Mouse (Mus musculus): ENCODE measurements around the gene Bcl7b. TPM values are rescaled to one million over a fixed set of nuclear protein-coding genes. Genes with fewer than 3 reads are reported as not detected.

Gene Bcl7b
- polyA plus RNA-seq, 1 experiment from 2014 or later, result 49.6 TPM

DNA sequence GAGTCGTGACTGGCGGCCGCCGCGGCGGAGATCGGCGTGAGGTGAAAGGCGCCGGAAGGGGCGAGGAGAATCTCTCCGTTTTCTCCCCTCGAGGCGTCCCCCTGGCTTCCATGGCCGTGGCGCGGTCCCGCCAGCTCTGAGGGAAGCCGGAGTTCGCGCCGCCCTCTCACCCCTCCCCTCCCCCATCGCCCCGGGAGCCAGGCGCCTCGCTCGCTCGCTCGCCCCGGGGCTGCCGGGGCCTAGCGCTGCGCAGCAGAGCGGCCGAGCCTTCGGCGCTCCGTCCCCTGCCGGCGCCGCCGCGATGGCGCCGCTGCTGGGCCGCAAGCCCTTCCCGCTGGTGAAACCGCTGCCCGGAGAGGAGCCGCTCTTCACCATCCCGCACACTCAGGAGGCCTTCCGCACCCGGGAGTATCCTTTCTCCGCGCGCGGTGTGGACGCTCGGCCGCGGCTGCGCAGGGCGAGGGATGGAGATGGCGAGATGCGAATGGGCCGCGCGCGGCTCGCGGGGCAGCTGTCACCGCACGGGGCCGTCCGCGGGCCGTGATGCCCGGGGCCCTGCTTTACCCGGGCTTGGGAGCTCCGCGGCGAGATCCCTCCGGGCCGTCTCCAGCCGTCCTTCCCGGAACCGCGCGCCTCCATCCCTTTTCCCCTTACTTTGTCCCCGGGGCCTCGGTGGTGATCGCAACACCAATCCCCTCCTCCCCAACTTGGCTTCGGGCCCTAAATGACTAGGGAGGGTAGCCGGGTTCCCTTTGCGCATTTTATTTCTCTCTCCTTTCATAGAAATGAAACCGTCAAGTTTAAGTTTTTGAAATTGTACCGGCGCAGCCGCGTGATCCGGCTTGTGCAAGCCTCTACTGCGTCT is 19.5 kb downstream of the Bcl7b start:
- Histone ChIP-seq H3K27ac (replicated peaks) (peak overlapping the region; percentile 98), H3K27me3 (no peaks in the 10 kb centered on the region), H3K9me3 (peaks cover 6% of the 10 kb centered on the region; the same call in 1 of the 2 replicates), H3K4me1 (peaks cover 30% of the 10 kb centered on the region), H3K4me3 (peak overlapping the region; percentile 99), H3K36me3 (peaks cover 7% of the 10 kb centered on the region; the same call in 1 of the 2 replicates), H3K9ac (replicated peaks) (peak overlapping the region; percentile 99), H3K4me2 (replicated peaks) (peak overlapping the region; percentile 86)
- ATAC-seq (ENCODE audit: low FRiP score, low read depth), result peak; percentile 75
- under 1% methylated on average over 100 of the region's 102 CpGs for WGBS

DNA sequence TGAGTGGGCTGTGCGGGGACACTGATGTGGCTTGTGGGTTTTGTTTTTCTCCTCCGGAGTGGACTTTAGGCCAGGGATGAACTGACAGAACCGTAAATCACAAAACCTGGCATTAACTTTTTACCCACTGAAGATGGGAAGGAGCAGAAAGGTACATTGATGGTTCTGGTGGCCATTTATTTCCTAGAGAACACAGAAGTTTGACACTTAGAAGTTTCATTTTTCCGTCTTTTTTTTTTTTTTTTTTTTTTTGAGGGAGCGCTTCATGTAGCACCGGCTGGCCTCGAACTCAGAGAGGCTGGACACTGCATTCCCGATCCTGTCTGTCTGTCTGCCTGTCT is 20.1 kb downstream of the Bcl7b start:
- Histone ChIP-seq H3K36me3 (peaks cover 5% of the 10 kb centered on the region; the same call in 1 of the 2 replicates), H3K4me3 (peak overlapping the region; percentile 99), H3K27ac (replicated peaks) (peak overlapping the region; percentile 98), H3K27me3 (no peaks in the 10 kb centered on the region), H3K4me2 (replicated peaks) (peak overlapping the region; percentile 86), H3K9ac (replicated peaks) (peak overlapping the region; percentile 99), H3K9me3 (peaks cover 6% of the 10 kb centered on the region; the same call in 1 of the 2 replicates), H3K4me1 (peaks cover 35% of the 10 kb centered on the region)
- ATAC-seq (ENCODE audit: low FRiP score, low read depth), result no peak
- WGBS, result 4% methylated on average over 8 of the region's 8 CpGs

DNA sequence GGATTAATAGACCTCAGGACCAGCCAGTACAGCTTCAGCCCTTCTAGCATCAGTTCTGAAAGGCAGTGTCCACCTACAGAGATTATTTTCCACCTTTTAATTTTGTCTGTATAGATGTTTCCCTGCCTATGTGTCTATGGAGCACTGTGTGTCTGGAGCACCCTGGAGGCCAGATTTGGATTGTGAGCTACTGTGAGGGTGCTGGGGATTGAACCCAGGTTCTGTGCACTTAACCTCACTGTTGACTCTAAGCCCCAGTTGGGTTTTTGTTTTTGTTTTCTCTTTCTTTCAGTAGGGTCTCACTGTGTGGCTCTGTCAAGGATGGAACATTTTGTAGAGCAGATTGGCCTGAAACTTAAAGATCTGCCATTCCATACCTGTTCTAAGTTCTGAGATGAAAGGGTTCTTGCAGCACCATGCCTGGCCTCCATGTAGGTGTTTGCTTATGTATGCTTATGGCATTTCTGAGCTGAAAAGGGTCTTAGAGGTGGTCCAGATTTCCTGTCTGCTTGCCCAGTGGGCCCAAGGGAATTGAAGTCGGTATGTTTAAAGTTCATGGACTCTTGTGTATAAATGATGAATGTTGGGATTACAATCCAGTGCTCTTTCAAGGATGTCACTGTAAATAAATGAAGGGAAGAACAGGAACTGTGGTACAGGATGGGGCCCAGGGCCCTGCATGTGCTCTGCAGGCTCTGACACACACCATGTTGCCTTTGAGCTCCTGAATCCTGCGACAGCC is 21.4 kb downstream of the Bcl7b start:
- Histone ChIP-seq H3K4me2 (replicated peaks) (peak overlapping the region; percentile 86), H3K27me3 (no peaks in the 10 kb centered on the region), H3K4me3 (peak overlapping the region; percentile 99), H3K27ac (replicated peaks) (no peak overlapping the region), H3K36me3 (peaks cover 16% of the 10 kb centered on the region), H3K9me3 (peaks cover 6% of the 10 kb centered on the region; the same call in 1 of the 2 replicates), H3K9ac (replicated peaks) (peak overlapping the region; percentile 99), H3K4me1 (peaks cover 39% of the 10 kb centered on the region)
- no peak for ATAC-seq (ENCODE audit: low FRiP score, low read depth)
- WGBS, result 77% methylated on average over 2 of the region's 2 CpGs

DNA sequence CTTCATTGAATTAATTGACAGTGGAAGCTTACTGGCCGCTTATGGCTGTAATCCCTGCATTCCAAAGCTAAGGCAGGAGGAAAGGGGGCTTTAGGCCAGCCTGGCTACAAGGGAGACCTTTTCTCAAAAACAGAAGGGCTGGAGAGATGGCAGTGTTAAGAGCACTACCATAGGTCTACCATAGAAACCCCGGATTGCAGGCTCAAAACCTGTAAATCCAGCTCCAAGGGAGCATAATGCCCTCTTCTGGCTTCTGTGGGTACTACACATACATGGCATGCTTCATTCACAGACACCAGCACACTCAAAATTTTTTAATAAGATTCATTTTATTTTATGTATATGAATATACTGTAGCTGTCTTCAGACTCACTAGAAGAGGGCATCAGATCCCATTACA is 23.5 kb downstream of the Bcl7b start:
- ATAC-seq (ENCODE audit: low FRiP score, low read depth), result no peak
- Histone ChIP-seq H3K9ac (replicated peaks) (no peak overlapping the region), H3K4me2 (replicated peaks) (no peak overlapping the region), H3K36me3 (peaks cover 27% of the 10 kb centered on the region), H3K4me3 (no peak overlapping the region), H3K9me3 (no peaks in the 10 kb centered on the region), H3K27ac (replicated peaks) (no peak overlapping the region), H3K27me3 (no peaks in the 10 kb centered on the region), H3K4me1 (peaks cover 37% of the 10 kb centered on the region)
- WGBS, result 19% methylated on average over 2 of the region's 2 CpGs

DNA sequence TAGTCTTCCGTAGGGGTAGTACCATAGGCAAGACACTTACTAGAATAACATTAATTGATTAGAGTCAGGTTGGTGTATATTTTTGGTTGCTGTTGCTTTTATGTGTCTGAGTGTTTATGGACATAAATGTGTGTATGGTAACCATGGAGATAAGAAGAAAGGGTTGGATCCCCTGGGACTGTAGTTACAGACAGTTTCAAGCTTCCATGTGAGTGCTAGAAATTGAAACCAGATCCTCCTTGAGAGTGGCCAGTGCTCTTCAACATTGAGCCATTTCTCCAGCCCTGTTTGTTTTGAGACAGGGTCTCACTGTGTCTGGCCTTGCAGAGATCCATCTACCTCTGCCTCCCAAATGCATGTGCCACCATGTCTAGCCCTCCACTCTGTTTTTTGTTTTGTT is 24.3 kb downstream of the Bcl7b start:
- WGBS, result 100% methylated on average over 1 of the region's 1 CpGs
- Histone ChIP-seq H3K4me1 (peaks cover 37% of the 10 kb centered on the region), H3K9ac (replicated peaks) (no peak overlapping the region; the same call in 1 of the 2 replicates), H3K4me3 (no peak overlapping the region), H3K36me3 (peaks cover 33% of the 10 kb centered on the region), H3K9me3 (no peaks in the 10 kb centered on the region), H3K27ac (replicated peaks) (no peak overlapping the region), H3K27me3 (no peaks in the 10 kb centered on the region), H3K4me2 (replicated peaks) (no peak overlapping the region)
- no peak for ATAC-seq (ENCODE audit: low FRiP score, low read depth)

DNA sequence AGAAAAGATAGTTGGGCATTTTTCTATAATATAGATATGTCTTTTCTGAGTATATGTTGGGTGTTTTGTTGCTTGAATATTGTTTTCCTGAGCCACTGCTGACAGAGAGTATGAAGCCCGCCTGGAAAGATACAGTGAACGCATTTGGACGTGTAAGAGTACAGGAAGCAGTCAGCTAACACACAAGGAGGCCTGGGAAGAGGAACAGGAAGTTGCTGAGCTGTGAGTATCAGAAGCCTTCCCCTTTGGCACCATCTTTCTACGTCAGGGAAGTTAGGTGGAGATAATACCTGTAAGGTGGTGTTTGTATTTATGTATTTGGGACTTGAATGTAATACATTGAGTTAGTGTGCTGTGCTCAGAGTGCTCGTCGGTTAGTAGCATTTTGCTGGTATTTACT is 28.3 kb downstream of the Bcl7b start:
- Histone ChIP-seq H3K9ac (replicated peaks) (no peak overlapping the region), H3K4me2 (replicated peaks) (no peak overlapping the region), H3K27ac (replicated peaks) (no peak overlapping the region), H3K4me1 (peaks cover 13% of the 10 kb centered on the region), H3K9me3 (no peaks in the 10 kb centered on the region), H3K36me3 (peaks cover 67% of the 10 kb centered on the region), H3K4me3 (no peak overlapping the region), H3K27me3 (no peaks in the 10 kb centered on the region)
- WGBS, result 89% methylated on average over 6 of the region's 6 CpGs
- ATAC-seq (ENCODE audit: low FRiP score, low read depth), result no peak

DNA sequence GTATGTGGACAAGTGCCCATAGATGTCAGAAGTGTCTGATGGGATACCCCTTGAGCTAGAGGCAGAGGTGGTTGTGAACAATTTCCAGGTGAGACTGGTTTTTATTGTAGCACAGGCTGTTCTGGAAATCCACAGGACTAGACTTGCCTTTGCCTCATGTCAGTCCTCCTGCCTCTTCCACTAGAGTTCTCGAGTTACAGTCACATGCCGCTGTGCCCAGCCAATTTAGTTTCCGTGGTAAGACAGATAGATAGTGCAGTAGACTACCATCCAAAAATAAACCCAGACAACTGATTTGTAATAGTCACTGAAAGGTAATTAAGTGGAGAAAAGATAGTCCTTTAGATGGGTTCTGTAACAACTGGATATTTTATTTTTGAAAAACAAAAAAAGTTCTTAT is 34.7 kb downstream of the Bcl7b start:
- ATAC-seq (ENCODE audit: low FRiP score, low read depth), result no peak
- no peak overlapping the region for H3K4me3 ChIP-seq
- peaks cover 81% of the 10 kb centered on the region for H3K36me3 ChIP-seq
- no peaks in the 10 kb centered on the region for H3K27me3 ChIP-seq
- no peak overlapping the region for H3K9ac ChIP-seq (replicated peaks)
- H3K4me1 ChIP-seq, result no peaks in the 10 kb centered on the region
- no peak overlapping the region for H3K27ac ChIP-seq (replicated peaks)
- H3K4me2 ChIP-seq (replicated peaks), result no peak overlapping the region
- H3K9me3 ChIP-seq, result no peaks in the 10 kb centered on the region
- WGBS, result 88% methylated on average over 3 of the region's 3 CpGs

DNA sequence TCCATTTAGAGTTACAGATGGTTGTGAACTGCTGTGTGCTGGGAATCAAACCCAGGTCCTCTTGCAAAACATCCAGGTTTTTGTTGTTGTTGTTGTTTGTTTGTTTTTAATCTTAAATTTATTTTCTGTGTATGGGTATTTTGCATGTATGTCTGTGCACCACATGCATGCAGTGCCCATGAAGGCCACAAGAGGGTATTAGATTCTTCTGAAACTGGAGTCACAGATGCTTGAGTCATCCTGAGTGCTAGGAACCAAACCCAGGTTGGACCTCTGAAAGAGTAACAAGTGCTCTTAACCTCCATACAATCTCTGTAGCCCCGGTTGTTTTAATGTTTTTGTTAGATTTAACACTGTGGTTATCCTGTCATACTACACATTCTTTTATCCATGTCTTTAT is 40.1 kb downstream of the Bcl7b start:
- peaks cover 86% of the 10 kb centered on the region for H3K36me3 ChIP-seq
- ATAC-seq (ENCODE audit: low FRiP score, low read depth), result no peak
- H3K27ac ChIP-seq (replicated peaks), result no peak overlapping the region
- H3K4me3 ChIP-seq, result no peak overlapping the region
- no peaks in the 10 kb centered on the region for H3K27me3 ChIP-seq
- 0 out of 2 replicates have a peak, but pooled peaks cover 2% of the 10 kb centered on the region for H3K9me3 ChIP-seq
- no peaks in the 10 kb centered on the region for H3K4me1 ChIP-seq
- H3K9ac ChIP-seq (replicated peaks), result no peak overlapping the region
- 96% methylated on average over 1 of the region's 1 CpGs for WGBS
- no peak overlapping the region for H3K4me2 ChIP-seq (replicated peaks)

DNA sequence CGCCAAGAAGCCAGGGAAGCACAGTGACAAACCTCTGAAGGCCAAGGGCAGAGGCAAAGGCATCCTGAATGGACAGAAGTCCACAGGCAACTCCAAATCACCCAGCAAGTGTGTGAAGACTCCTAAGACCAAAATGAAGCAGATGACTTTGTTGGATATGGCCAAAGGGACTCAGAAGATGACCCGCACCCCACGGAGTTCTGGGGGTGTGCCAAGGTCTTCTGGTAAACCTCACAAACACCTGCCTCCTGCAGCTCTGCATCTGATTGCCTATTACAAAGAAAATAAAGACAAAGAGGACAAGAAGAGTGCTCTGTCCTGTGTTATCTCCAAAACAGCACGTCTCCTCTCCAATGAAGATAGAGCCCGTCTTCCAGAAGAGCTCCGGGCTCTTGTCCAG is 48.8 kb downstream of the Bcl7b start:
- Histone ChIP-seq H3K4me3 (no peak overlapping the region), H3K9me3 (no peaks in the 10 kb centered on the region), H3K27ac (replicated peaks) (no peak overlapping the region), H3K27me3 (no peaks in the 10 kb centered on the region), H3K9ac (replicated peaks) (no peak overlapping the region), H3K4me2 (replicated peaks) (no peak overlapping the region), H3K36me3 (peaks cover 96% of the 10 kb centered on the region), H3K4me1 (no peaks in the 10 kb centered on the region)
- 95% methylated on average over 6 of the region's 6 CpGs for WGBS
- ATAC-seq (ENCODE audit: low FRiP score, low read depth), result no peak

DNA sequence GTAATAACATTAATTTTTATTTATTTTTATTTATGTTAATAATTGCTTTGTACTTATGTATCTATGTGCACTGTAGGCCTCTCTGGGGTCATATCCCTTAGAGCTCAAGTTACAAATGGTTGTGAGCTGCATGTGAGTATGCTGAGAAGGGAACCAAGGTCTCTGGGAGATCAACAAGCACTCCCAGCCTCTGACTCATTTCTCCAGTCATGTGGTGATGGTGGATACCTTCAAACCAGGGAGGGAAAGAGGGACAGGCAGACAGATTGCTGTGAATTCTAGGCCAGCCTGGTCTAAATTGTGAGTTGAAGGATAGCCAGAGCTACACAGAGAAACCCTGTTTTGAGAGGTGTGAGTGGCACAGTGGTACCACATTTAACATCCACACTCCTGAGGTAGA is 52.9 kb downstream of the Bcl7b start:
- ATAC-seq (ENCODE audit: low FRiP score, low read depth), result no peak
- peaks cover 91% of the 10 kb centered on the region for H3K36me3 ChIP-seq

DNA sequence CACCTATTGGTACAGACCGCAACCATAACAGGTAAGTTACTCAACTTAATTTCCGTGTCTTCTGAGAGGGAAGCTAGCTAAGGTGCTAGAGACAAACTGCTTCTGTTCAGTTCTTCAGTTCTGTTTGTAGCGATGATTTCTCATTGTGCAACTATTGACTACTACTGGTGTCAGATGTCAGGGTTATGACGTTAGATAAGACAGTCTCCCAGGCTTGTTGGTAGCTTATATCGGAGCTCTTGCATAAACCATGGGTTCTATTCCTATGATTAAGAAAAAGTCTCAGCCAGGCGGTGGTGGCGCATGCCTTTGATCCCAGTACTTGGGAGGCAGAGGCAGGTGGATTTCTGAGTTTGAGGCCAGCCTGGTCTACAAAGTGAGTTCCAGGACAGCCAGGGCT is 54.0 kb downstream of the Bcl7b start:
- no peaks in the 10 kb centered on the region for H3K27me3 ChIP-seq
- no peaks in the 10 kb centered on the region for H3K4me1 ChIP-seq
- no peak overlapping the region for H3K4me3 ChIP-seq
- H3K9me3 ChIP-seq, result no peaks in the 10 kb centered on the region
- H3K27ac ChIP-seq (replicated peaks), result no peak overlapping the region
- H3K36me3 ChIP-seq, result peaks cover 88% of the 10 kb centered on the region
- no peak for ATAC-seq (ENCODE audit: low FRiP score, low read depth)
- H3K9ac ChIP-seq (replicated peaks), result no peak overlapping the region
- H3K4me2 ChIP-seq (replicated peaks), result no peak overlapping the region
- WGBS, result 94% methylated on average over 7 of the region's 7 CpGs

More for the DNA sequence above, 52.9 kb downstream of the Bcl7b start:
- no peak overlapping the region for H3K9ac ChIP-seq (replicated peaks)
- H3K4me1 ChIP-seq, result no peaks in the 10 kb centered on the region
- H3K4me3 ChIP-seq, result no peak overlapping the region
- H3K27ac ChIP-seq (replicated peaks), result no peak overlapping the region
- H3K4me2 ChIP-seq (replicated peaks), result no peak overlapping the region
- no peaks in the 10 kb centered on the region for H3K9me3 ChIP-seq
- no peaks in the 10 kb centered on the region for H3K27me3 ChIP-seq

DNA sequence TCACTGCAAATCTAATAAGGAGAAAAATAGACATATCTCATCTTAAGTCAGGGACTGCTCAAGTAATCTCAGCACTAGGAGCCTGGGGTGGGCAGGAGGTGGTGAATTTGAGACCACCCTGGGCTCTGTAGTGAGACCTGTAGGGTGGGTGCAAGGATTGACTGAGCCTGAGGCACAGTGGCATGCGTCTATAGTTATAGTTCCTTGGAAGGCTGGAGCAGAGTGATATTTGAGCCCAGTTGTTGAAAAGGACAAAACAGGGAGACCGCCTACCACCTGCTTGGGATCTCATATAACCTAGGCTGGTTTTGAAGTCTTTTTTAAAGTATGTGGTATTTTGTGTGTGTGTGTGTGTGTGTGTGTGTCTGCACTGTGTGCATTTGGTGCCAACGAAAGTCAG is 56.1 kb downstream of the Bcl7b start:
- ATAC-seq (ENCODE audit: low FRiP score, low read depth), result no peak
- H3K4me1 ChIP-seq, result no peaks in the 10 kb centered on the region
- H3K4me2 ChIP-seq (replicated peaks), result no peak overlapping the region
- H3K9me3 ChIP-seq, result no peaks in the 10 kb centered on the region
- no peak overlapping the region for H3K27ac ChIP-seq (replicated peaks)
- no peak overlapping the region for H3K9ac ChIP-seq (replicated peaks)
- peaks cover 87% of the 10 kb centered on the region for H3K36me3 ChIP-seq
- H3K4me3 ChIP-seq, result no peak overlapping the region
- no peaks in the 10 kb centered on the region for H3K27me3 ChIP-seq
- 94% methylated on average over 3 of the region's 3 CpGs for WGBS

Data from midbrain, embryonic 12.5 days (tissue).